Mouse (Mus musculus): ENCODE data around the gene Gjc2. TPM values are rescaled to one million over a fixed set of nuclear protein-coding genes. Genes with fewer than 3 reads are reported as not detected.

Gjc2 gene
- total RNA-seq, 2 experiments from 2014 or later, result 7.4 to 8.0 TPM

GRCm38 (mm10) chr11:59174189-59174838 lies 8.7 kb downstream of the Gjc2 start:
- no peak for DNase-seq (ENCODE audit: extremely low spot score in 1 of 2, low spot score in 2 of 2)
- H3K4me3 ChIP-seq, result no peak overlapping the region
- H3K27ac ChIP-seq, result no peak overlapping the region
- intact Hi-C loops (cut with DNase I), result no loop called here
- TF ChIP-seq CTCF (IDR thresholded peaks at IDR 0.05), result no peak

- no peak for DNase-seq (ENCODE audit: extremely low spot score in 1 of 2, low spot score in 2 of 2)
- no peak for TF ChIP-seq CTCF (IDR thresholded peaks at IDR 0.05)
- no peak overlapping the region for H3K27ac ChIP-seq
- H3K4me3 ChIP-seq, result no peak overlapping the region
- intact Hi-C loops (cut with DNase I), result no loop called here
Observed at GRCm38 (mm10) chr11:59170549-59170948, 12.5 kb downstream of the Gjc2 start.

DNA sequence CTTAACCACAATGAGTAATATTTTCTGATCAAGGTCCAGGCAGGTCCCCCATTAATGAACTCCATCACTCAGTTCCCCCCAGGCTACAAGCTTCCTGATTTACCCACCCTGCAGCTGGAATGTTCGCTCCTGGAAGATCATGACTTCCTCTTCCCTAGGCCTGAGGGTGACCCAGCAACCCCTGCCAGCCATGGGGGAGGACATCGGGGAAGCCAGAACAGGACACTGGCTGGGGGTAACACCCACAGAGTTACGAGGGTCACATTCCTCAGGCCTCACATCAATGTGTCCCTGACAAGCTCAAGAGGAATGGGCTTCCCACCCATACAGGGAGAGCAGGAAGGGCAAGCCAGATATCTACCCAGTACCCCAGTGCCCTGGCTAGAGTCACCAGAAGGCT lies 13.2 kb downstream of the Gjc2 start:
- Histone ChIP-seq H3K4me3 (no peak overlapping the region), H3K27ac (no peak overlapping the region)
- TF ChIP-seq CTCF (IDR thresholded peaks at IDR 0.05), result no peak
- intact Hi-C loops (cut with DNase I), result no loop called here
- no peak for DNase-seq (ENCODE audit: extremely low spot score in 1 of 2, low spot score in 2 of 2)

GRCm38 (mm10) chr11:59165616-59166241 lies 17.3 kb downstream of the Gjc2 start:
- Histone ChIP-seq H3K4me3 (no peak overlapping the region), H3K27ac (no peak overlapping the region)
- intact Hi-C loops (cut with DNase I), result no loop called here
- no peak for DNase-seq (ENCODE audit: extremely low spot score in 1 of 2, low spot score in 2 of 2)
- no peak for TF ChIP-seq CTCF (IDR thresholded peaks at IDR 0.05)

DNA sequence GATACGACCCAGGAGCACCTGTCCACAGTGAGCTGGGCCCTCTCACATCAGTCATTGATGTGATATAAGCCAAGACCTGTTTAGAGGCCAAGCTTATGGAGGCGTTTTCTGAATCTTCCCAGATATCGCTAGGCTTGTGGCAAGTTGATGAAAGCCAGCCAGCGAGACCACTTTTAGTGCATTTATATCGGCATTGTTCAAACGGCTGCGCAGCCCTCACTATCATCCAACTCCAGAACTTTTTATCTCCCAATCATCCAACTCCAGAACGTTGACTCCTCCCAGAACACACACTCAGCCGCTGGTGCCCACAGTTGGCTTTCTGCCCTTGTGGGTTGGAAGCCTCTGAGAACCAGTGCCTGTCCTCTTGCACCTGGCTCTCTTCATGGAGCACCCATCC lies 18.6 kb downstream of the Gjc2 start:
- intact Hi-C loops (cut with DNase I), result no loop called here
- peak overlapping the region; percentile 99 for H3K27ac ChIP-seq
- H3K4me3 ChIP-seq, result no peak overlapping the region
- DNase-seq (ENCODE audit: extremely low spot score in 1 of 2, low spot score in 2 of 2), result no peak
- TF ChIP-seq CTCF (IDR thresholded peaks at IDR 0.05), result no peak

DNA sequence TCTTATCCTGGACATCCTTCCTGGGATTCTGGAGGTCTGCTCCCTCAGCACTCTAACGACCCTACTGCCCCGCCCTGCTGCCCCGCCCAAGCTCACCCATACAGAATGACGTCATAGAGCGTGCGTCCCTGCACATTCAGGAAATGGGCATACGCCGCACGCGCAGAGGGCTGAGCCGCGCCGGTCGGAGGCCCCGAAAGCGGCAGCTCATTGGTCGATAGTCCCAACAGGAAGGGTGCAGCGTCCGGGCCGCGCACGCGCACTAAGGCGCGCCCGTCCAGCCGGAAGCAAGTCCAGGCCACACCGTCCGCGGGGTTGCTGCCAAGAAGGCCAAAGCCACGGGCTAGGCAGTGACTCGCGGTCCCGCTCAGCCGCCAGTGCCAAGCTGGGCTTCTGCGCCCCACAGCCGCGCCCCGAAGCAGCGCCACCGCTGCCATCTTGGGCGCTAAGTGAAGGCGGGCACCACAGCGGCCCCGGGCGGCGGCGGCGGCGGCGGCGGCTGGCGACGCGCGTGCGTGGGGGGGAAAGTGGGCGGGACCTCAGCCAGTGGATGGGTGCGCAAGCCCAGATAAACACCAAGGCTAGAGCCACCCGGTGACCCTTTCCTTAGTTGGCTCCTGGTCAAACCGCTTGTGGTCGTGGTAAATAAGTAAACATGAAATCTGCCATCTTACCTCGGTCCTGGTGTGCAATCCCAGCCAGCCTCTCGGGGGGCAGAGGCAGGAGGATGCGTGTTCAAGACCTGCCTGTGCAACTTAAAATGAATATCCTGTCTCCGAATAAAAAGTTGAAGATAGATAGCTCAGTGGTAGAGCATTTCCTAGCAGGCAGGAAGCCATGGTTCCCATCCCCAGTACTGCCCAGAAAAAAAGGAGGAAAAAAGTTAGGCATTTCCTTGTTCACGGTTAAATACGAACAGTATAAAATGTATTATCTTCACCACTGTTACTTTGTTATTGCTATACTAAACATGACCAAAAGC lies 19.5 kb downstream of the Gjc2 start, which contains the start of gene Iba57:
Gene Iba57 (minus strand): TSS at position 485 of the 982 bp plus-strand sequence.
- TF ChIP-seq CTCF (IDR thresholded peaks at IDR 0.05), result peak; percentile 45
- peak; percentile 97 to 99 for DNase-seq (ENCODE audit: extremely low spot score in 1 of 2, low spot score in 2 of 2)
- intact Hi-C loops (cut with DNase I), result loop anchor here (1.0 to 2.0 kb wide), 2 partner anchors 19 to 65 kb away; partner anchors contain the start of genes Arf1 and Gjc2
- peak within 1 kb of the TSS; percentile 99 for H3K27ac ChIP-seq
- peak within 1 kb of the TSS; percentile 60 for H3K4me3 ChIP-seq

GRCm38 (mm10) chr11:59162443-59163254 lies 20.4 kb downstream of the Gjc2 start:
- Histone ChIP-seq H3K4me3 (peak overlapping the region; percentile 60), H3K27ac (peak overlapping the region; percentile 99)
- DNase-seq (ENCODE audit: extremely low spot score in 1 of 2, low spot score in 2 of 2), result no peak
- no peak for TF ChIP-seq CTCF (IDR thresholded peaks at IDR 0.05)
- intact Hi-C loops (cut with DNase I), result loop anchor here (1.0 to 2.0 kb wide), 2 partner anchors 20 to 66 kb away; partner anchors contain the start of genes Arf1 and Gjc2

- intact Hi-C loops (cut with DNase I), result no loop called here
- no peak overlapping the region for H3K4me3 ChIP-seq
- TF ChIP-seq CTCF (IDR thresholded peaks at IDR 0.05), result no peak; the same call in 1 of the 2 replicates
Observed at GRCm38 (mm10) chr11:59161398-59161797, 21.6 kb downstream of the Gjc2 start.

DNA sequence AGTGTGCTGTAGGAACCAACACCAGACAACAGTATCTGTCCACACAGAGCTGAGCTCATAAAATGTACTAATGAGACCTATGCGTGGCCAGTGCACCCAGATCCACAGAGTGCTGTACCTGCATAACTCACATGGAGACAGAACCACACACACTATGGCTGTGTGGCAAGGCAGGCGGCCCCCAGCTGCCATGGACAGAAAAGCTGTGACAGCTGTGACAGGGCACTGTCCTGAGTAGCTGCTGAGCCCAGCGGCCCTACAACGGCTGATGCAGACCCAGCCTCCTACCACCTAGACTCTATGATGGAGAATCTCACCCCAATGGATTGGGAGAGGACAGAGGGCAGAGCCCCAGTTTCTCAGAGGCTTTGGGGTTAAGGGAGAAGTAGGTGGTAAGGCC lies 23.5 kb downstream of the Gjc2 start:
- intact Hi-C loops (cut with DNase I), result no loop called here
- Histone ChIP-seq H3K4me3 (no peak overlapping the region), H3K27ac (no peak overlapping the region)
- no peak for TF ChIP-seq CTCF (IDR thresholded peaks at IDR 0.05)
- DNase-seq (ENCODE audit: extremely low spot score in 1 of 2, low spot score in 2 of 2), result no peak

More at GRCm38 (mm10) chr11:59161398-59161797, 21.6 kb downstream of the Gjc2 start:
- no peak overlapping the region for H3K27ac ChIP-seq
- no peak for DNase-seq (ENCODE audit: extremely low spot score in 1 of 2, low spot score in 2 of 2)

GRCm38 (mm10) chr11:59159099-59159498 lies 23.9 kb downstream of the Gjc2 start:
- H3K27ac ChIP-seq, result no peak overlapping the region
- H3K4me3 ChIP-seq, result no peak overlapping the region
- TF ChIP-seq CTCF (IDR thresholded peaks at IDR 0.05), result no peak
- no peak for DNase-seq (ENCODE audit: extremely low spot score in 1 of 2, low spot score in 2 of 2)
- intact Hi-C loops (cut with DNase I), result no loop called here

DNA sequence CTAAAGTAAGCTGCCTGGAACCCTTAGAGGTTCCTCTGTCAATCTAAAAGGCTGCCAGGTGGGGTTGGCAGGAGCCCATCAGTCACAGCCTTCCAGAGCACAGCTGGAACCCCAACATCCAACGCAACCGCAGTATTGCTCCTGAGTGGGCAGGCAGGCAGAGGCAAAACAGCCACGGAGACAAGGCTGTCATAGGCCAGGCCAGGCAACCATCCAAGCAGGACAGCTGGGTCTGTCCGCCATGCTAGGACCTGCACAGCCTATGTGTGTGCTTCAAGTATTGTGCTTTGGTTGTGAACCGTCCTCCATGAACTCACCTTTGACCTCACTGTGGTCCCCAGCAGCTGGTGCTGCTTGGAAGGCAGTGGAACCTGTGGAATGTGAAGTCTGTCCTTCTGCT lies 27.1 kb downstream of the Gjc2 start:
- intact Hi-C loops (cut with DNase I), result no loop called here
- DNase-seq (ENCODE audit: extremely low spot score in 1 of 2, low spot score in 2 of 2), result no peak
- no peak overlapping the region for H3K27ac ChIP-seq
- no peak for TF ChIP-seq CTCF (IDR thresholded peaks at IDR 0.05)
- H3K4me3 ChIP-seq, result no peak overlapping the region

Data from left cerebral cortex, adult 2 months (tissue).